Comparison of ENCODE assay signal across 29 mouse cellular contexts in genomic region chr3:90395629-90396028, GRCm38 (mm10). TPM values are rescaled to one million over a fixed set of nuclear protein-coding genes. Genes with fewer than 3 reads are reported as not detected.
DNase-seq lines count a peak whose midpoint lies in the region; ATAC-seq and TF ChIP-seq lines count a peak whose summit lies in the region.
"Had no signal": no experiment of that assay in that cellular context is flagged by ENCODE, and none has a peak within 500 bp of the region (broad histone marks: within the 10 kb centered on the region; RNA-seq: fewer than 3 reads in every experiment).

No protein-coding gene starts in this region.

- no peak for ATAC-seq in heart, embryonic 11.5 days (replicated peaks; ENCODE audit: insufficient number of reproducible peaks, low FRiP score, low TSS enrichment)
- peak; percentile 50 for ATAC-seq in granulocyte monocyte progenitor cell, adult 5-6 weeks (replicated peaks; ENCODE audit: poor library complexity, severe bottlenecking)
- no peak for ATAC-seq in intestine, embryonic 15.5 days
- ATAC-seq: activated CD4-positive, CD25-positive, alpha-beta regulatory T cell, adult 4 months; CD4-positive, CD25-positive, alpha-beta regulatory T cell, adult 4 months; forebrain, embryonic 14.5 days; forebrain, embryonic 16.5 days; Patski had no signal

- no peaks in the 10 kb centered on the region for H3K27me3 ChIP-seq in heart, embryonic 11.5 days (ENCODE audit: control insufficient read depth, insufficient read depth, low read length)
- H3K27me3 ChIP-seq in intestine, embryonic 15.5 days (replicated peaks): no peaks in the 10 kb centered on the region
- H3K27me3 ChIP-seq: CH12.LX; embryonic facial prominence, embryonic 13.5 days; embryonic facial prominence, embryonic 15.5 days; Patski had no signal

- peaks cover 48% of the 10 kb centered on the region for H3K36me3 ChIP-seq in heart, embryonic 11.5 days (ENCODE audit: control insufficient read depth, insufficient read depth, low read length)
- peaks cover 52% of the 10 kb centered on the region for H3K36me3 ChIP-seq in intestine, embryonic 15.5 days

- peaks cover 5% of the 10 kb centered on the region for H3K4me1 ChIP-seq in heart, embryonic 11.5 days (ENCODE audit: control insufficient read depth, insufficient read depth, low read length)
- peaks cover 5% of the 10 kb centered on the region for H3K4me1 ChIP-seq in lung, adult 2 months (ENCODE audit: control insufficient read depth, insufficient read depth, low read length)
- peaks cover 2% of the 10 kb centered on the region; the same call in 1 of the 2 replicates for H3K4me1 ChIP-seq in intestine, embryonic 15.5 days (replicated peaks)

- H3K4me2 ChIP-seq in heart, embryonic 11.5 days: no peak overlapping the region
- no peak overlapping the region for H3K4me2 ChIP-seq in intestine, embryonic 15.5 days (replicated peaks)
- H3K4me2 ChIP-seq: embryonic facial prominence, embryonic 13.5 days; embryonic facial prominence, embryonic 15.5 days; forebrain, embryonic 12.5 days had no signal

- no peak overlapping the region for H3K27ac ChIP-seq in heart, embryonic 11.5 days (ENCODE audit: low read depth, low read length)
- H3K27ac ChIP-seq in intestine, embryonic 15.5 days: no peak overlapping the region
- H3K27ac ChIP-seq: embryonic facial prominence, embryonic 13.5 days; embryonic facial prominence, embryonic 15.5 days; forebrain, embryonic 10.5 days; forebrain, embryonic 12.5 days had no signal

- no peak overlapping the region for H3K9ac ChIP-seq in heart, embryonic 11.5 days (ENCODE audit: low read depth, low read length)
- no peak overlapping the region for H3K9ac ChIP-seq in intestine, embryonic 15.5 days
- H3K9ac ChIP-seq: embryonic facial prominence, embryonic 13.5 days; embryonic facial prominence, embryonic 15.5 days; forebrain, embryonic 12.5 days had no signal

- TF ChIP-seq POLR2A in lung, adult 2 months (IDR thresholded peaks at IDR 0.05; ENCODE audit: borderline replicate concordance, extremely low read depth, low read depth, low read length): no peak

- H3K4me3 ChIP-seq in heart, embryonic 11.5 days (ENCODE audit: low read depth, low read length): no peak overlapping the region
- H3K4me3 ChIP-seq in lung, adult 2 months (replicated peaks; ENCODE audit: extremely low read depth, low read depth, low read length): no peak overlapping the region
- no peak overlapping the region for H3K4me3 ChIP-seq in intestine, embryonic 15.5 days (replicated peaks)
- H3K4me3 ChIP-seq: embryonic facial prominence, embryonic 13.5 days; embryonic facial prominence, embryonic 15.5 days; erythroblast, embryonic 14.5 days; forebrain, embryonic 10.5 days; forebrain, embryonic 12.5 days had no signal

- WGBS in heart, embryonic 11.5 days (ENCODE audit: insufficient replicate concordance): 74% methylated on average over 3 of the region's 3 CpGs
- 42% methylated on average over 3 of the region's 3 CpGs for WGBS in lung, adult 2 months
- WGBS in intestine, embryonic 15.5 days: 71% methylated on average over 3 of the region's 3 CpGs

- TF ChIP-seq CTCF in lung, adult 2 months (IDR thresholded peaks at IDR 0.05; ENCODE audit: insufficient read depth, low read length): no peak

- H3K9me3 ChIP-seq in heart, embryonic 11.5 days (replicated peaks; ENCODE audit: control insufficient read depth, low read length): no peaks in the 10 kb centered on the region
- no peaks in the 10 kb centered on the region for H3K9me3 ChIP-seq in intestine, embryonic 15.5 days
- H3K9me3 ChIP-seq: embryonic facial prominence, embryonic 13.5 days; embryonic facial prominence, embryonic 15.5 days; forebrain, embryonic 10.5 days; forebrain, embryonic 12.5 days; G1E had no signal

- peak; percentile 91 for DNase-seq in heart, adult 11 months
- peak; percentile 39 for DNase-seq in lung, postnatal 10 days
- DNase-seq in lung, adult 2 months: no peak
- DNase-seq: adrenal gland, adult 2 months; adrenal gland, postnatal 10 days; adrenal gland, postnatal 25 days; B cell, adult 2 months; cerebellum, adult 11 months; cerebellum, adult 18-20 months; cerebellum, adult 8-10 months; cerebellum, adult 9-11 months; cerebellum, postnatal 14 days; cerebellum, postnatal 36 days; embryo, embryonic 11 days had no signal

RNA-seq across cellular contexts. Expression of gene Slc27a3, which starts 5.9 kb away (rescaled TPM):
- 5.7 and 6.2 TPM in 2 replicates for polyA plus RNA-seq in heart, embryonic 11.5 days (2014; fragmentation: Nextera tagmentation; extraction: Ambion mirVana)
- polyA plus RNA-seq in lung, adult 2 months (2012; rRNA removed): 26.3 and 27.5 TPM in 2 replicates
- total RNA-seq in granulocyte monocyte progenitor cell, adult 5-6 weeks (2014; fragmentation: Nextera tagmentation): 2.1 and 4.2 TPM in 2 replicates
- total RNA-seq in granulocyte monocyte progenitor cell, adult 5-6 weeks (2017): 0.88 and 0.99 TPM in 2 replicates
- 10.6 and 12.4 TPM in 2 replicates for polyA plus RNA-seq in intestine, embryonic 15.5 days (2015; fragmentation: Nextera tagmentation; extraction: Ambion mirVana)

RNA-seq across cellular contexts. Expression of gene Ints3, which starts 37.8 kb away (rescaled TPM):
- polyA plus RNA-seq in heart, embryonic 11.5 days (2014; fragmentation: Nextera tagmentation; extraction: Ambion mirVana): 25.3 and 26.9 TPM in 2 replicates
- polyA plus RNA-seq in lung, adult 2 months (2012; rRNA removed): 24.6 and 28.4 TPM in 2 replicates
- total RNA-seq in granulocyte monocyte progenitor cell, adult 5-6 weeks (2014; fragmentation: Nextera tagmentation): 29.3 and 47.1 TPM in 2 replicates
- 18.4 and 25.9 TPM in 2 replicates for total RNA-seq in granulocyte monocyte progenitor cell, adult 5-6 weeks (2017)
- 28.6 and 29.8 TPM in 2 replicates for polyA plus RNA-seq in intestine, embryonic 15.5 days (2015; fragmentation: Nextera tagmentation; extraction: Ambion mirVana)
